Mouse (Mus musculus) testis, adult 2 months (tissue): ENCODE measurements at regions not wholly inside any gene's neighbourhood (a gene's known extent, or its start where the extent isn't known, plus 50 kb on each side); places are given as distances from the start of the nearest gene placed in this dataset.

Experiments
- CTCF ChIP-seq: fragments of 200-500 bp; IDR thresholded peaks from 2 replicates; pipeline ENCODE4 v1.5.1; 2012; ENCODE audit warnings: low read depth, mild to moderate bottlenecking, inconsistent platforms, low read length, moderate library complexity; ENCODE audit not compliant: control insufficient read depth, insufficient read depth, insufficient replicate concordance
- POLR2A ChIP-seq: fragments of 200-500 bp; IDR thresholded peaks from 2 replicates; pipeline ENCODE4 v1.6.1; 2012; ENCODE audit warnings: low read depth, mild to moderate bottlenecking, inconsistent platforms, low read length, moderate library complexity; ENCODE audit not compliant: control insufficient read depth

DNA sequence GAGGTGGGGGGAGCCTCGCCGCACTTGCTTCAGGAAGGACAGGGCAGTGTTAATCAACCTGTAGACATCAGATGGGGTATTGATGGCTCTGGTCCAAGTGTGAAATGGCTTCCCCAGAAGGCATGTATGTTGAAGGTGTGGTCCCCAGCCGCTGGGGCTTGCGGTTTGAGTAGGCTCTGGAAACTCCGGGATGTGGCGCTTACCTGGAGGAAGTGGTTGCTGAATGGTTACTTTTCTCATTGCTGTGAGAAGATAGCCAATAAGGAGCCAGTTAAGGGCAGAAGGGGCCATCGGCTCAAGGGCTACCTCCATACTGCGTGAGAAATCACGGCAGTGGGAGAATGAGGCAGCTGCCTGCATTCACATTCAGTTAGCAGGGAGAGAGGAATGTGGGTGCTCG is 181.6 kb upstream of the Agap1 start:
- TF ChIP-seq CTCF, result no peak
- TF ChIP-seq POLR2A, result no peak
